In the genomic region with DNA sequence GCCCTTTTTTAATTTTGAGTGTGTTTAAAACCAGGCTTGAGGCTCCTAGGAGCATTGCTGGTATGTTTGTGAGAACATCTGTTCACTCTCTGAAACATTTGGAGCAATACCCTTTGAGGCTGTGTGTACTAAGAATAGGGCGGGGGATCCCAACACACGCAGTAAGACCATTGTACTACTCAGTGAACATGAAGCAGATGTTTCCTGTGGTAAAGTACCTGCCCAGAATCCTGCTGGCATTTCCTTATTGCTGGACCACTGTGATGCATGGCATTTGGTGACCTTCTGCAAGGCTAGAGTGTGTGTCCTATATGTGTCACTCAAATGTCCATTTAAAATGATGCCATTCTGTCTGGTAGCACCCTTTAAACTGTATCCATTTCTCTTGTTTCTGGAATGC, we compare ENCODE assay signal across 18 mouse cellular contexts.
"Had no signal": no experiment of that assay in that cellular context is flagged by ENCODE, and none has a peak within 500 bp of the region (broad histone marks: within the 10 kb centered on the region; RNA-seq: fewer than 3 reads in every experiment).

No protein-coding gene starts in this region.

- H3K9ac ChIP-seq: intestine, embryonic 15.5 days; liver, embryonic 13.5 days; midbrain, embryonic 12.5 days; midbrain, embryonic 15.5 days; neural tube, embryonic 12.5 days; neural tube, embryonic 15.5 days had no signal

- ATAC-seq: intestine, embryonic 15.5 days; midbrain, embryonic 15.5 days had no signal

- H3K4me1 ChIP-seq: intestine, embryonic 15.5 days; liver, embryonic 13.5 days; midbrain, embryonic 12.5 days; midbrain, embryonic 15.5 days; neural tube, embryonic 12.5 days; neural tube, embryonic 15.5 days had no signal

- DNase-seq: kidney, adult 18-20 months; kidney, adult 9 months; layer of hippocampus, adult 9-11 months; liver, embryonic 13.5 days; right cerebral cortex, adult 18-20 months; right cerebral cortex, postnatal 14 days; right cerebral cortex, postnatal 4 days; thymus, adult 2 months; thymus, postnatal 14 days; thymus, postnatal 4 days had no signal

- H3K36me3 ChIP-seq: intestine, embryonic 15.5 days; liver, embryonic 13.5 days; midbrain, embryonic 12.5 days; neural tube, embryonic 12.5 days had no signal

- H3K9me3 ChIP-seq: intestine, embryonic 15.5 days; liver, embryonic 13.5 days; midbrain, embryonic 12.5 days; midbrain, embryonic 15.5 days; neural tube, embryonic 12.5 days; neural tube, embryonic 15.5 days had no signal

- H3K27me3 ChIP-seq: intestine, embryonic 15.5 days; liver, embryonic 13.5 days; midbrain, embryonic 12.5 days; midbrain, embryonic 15.5 days; neural tube, embryonic 12.5 days; neural tube, embryonic 15.5 days had no signal

- H3K4me3 ChIP-seq: intestine, embryonic 15.5 days; left cerebral cortex, adult 2 months; liver, embryonic 13.5 days; midbrain, embryonic 12.5 days; midbrain, embryonic 15.5 days; neural tube, embryonic 12.5 days; neural tube, embryonic 15.5 days had no signal

- H3K4me2 ChIP-seq: intestine, embryonic 15.5 days; liver, embryonic 13.5 days; midbrain, embryonic 12.5 days; midbrain, embryonic 15.5 days; neural tube, embryonic 12.5 days; neural tube, embryonic 15.5 days had no signal

- H3K27ac ChIP-seq: intestine, embryonic 15.5 days; left cerebral cortex, adult 2 months; liver, embryonic 13.5 days; macrophage; midbrain, embryonic 12.5 days; midbrain, embryonic 15.5 days; neural tube, embryonic 12.5 days; neural tube, embryonic 15.5 days; stomach, postnatal 0 days had no signal
